Mouse (Mus musculus): Measurements from ENCODE around the gene Ctnnd1. TPM values are rescaled to one million over a fixed set of nuclear protein-coding genes. Genes with fewer than 3 reads are reported as not detected.

Ctnnd1 gene
- total and polyA plus RNA-seq, 3 experiments = 26.5 to 61.4 (median 53.4) TPM

GRCm38 (mm10) chr2:84669828-84670568, 19.4 kb upstream of the Ctnnd1 start:
- intact Hi-C loops (cut with DNase I) = loop anchor here (10.0 kb wide), 1 partner anchor 185 kb away; no protein-coding TSS in a partner anchor
- DNase-seq = no peak
- H3K27ac ChIP-seq = peak overlapping the region; percentile 88
- H3K36me3 ChIP-seq (ENCODE audit: control insufficient read depth, insufficient read depth, low read length) = peaks cover 6% of the 10 kb centered on the region; the same call in 1 of the 2 replicates
- H3K9ac ChIP-seq (ENCODE audit: low read depth, low read length) = peak overlapping the region; percentile 85
- H3K79me2 ChIP-seq (replicated peaks; ENCODE audit: control insufficient read depth, insufficient read depth, low read length) = no peaks in the 10 kb centered on the region
- TF ChIP-seq POLR2A (IDR thresholded peaks at IDR 0.05; ENCODE audit: insufficient read depth, low read depth, low read length) = no peak
- no peak for TF ChIP-seq EP300 (IDR thresholded peaks at IDR 0.05; ENCODE audit: insufficient read depth, low read depth, low read length)
- TF ChIP-seq CTCF (IDR thresholded peaks at IDR 0.05) = no peak
- 4% methylated on average over 39 of the region's 39 CpGs for WGBS
- no peaks in the 10 kb centered on the region for H3K27me3 ChIP-seq (ENCODE audit: control insufficient read depth, insufficient read depth, low read length)
- peak overlapping the region; percentile 96 for H3K4me3 ChIP-seq
- H3K4me1 ChIP-seq (ENCODE audit: control insufficient read depth, insufficient read depth, low read length) = no peaks in the 10 kb centered on the region; the same call in 1 of the 2 replicates

- Histone ChIP-seq H3K4me1 (ENCODE audit: control insufficient read depth, insufficient read depth, low read length) (no peaks in the 10 kb centered on the region; the same call in 1 of the 2 replicates), H3K27me3 (ENCODE audit: control insufficient read depth, insufficient read depth, low read length) (no peaks in the 10 kb centered on the region), H3K4me3 (no peak overlapping the region), H3K36me3 (ENCODE audit: control insufficient read depth, insufficient read depth, low read length) (peaks cover 5% of the 10 kb centered on the region; the same call in 1 of the 2 replicates), H3K27ac (peak overlapping the region; percentile 18), H3K9ac (ENCODE audit: low read depth, low read length) (peak overlapping the region; percentile 28; the same call in 1 of the 2 replicates), H3K79me2 (replicated peaks; ENCODE audit: control insufficient read depth, insufficient read depth, low read length) (no peaks in the 10 kb centered on the region)
- no peak for DNase-seq
- WGBS = 34% methylated on average over 12 of the region's 12 CpGs
- no peak for TF ChIP-seq EP300 (IDR thresholded peaks at IDR 0.05; ENCODE audit: insufficient read depth, low read depth, low read length)
- TF ChIP-seq POLR2A (IDR thresholded peaks at IDR 0.05; ENCODE audit: insufficient read depth, low read depth, low read length) = no peak
- TF ChIP-seq CTCF (IDR thresholded peaks at IDR 0.05) = no peak
- intact Hi-C loops (cut with DNase I) = loop anchor here (10.0 kb wide), 1 partner anchor 181 kb away; no protein-coding TSS in a partner anchor
Observed at GRCm38 (mm10) chr2:84666081-84666480, 15.5 kb upstream of the Ctnnd1 start.

- Histone ChIP-seq H3K4me1 (ENCODE audit: control insufficient read depth, insufficient read depth, low read length) (no peaks in the 10 kb centered on the region; the same call in 1 of the 2 replicates), H3K4me3 (no peak overlapping the region), H3K79me2 (replicated peaks; ENCODE audit: control insufficient read depth, insufficient read depth, low read length) (no peaks in the 10 kb centered on the region), H3K27me3 (ENCODE audit: control insufficient read depth, insufficient read depth, low read length) (no peaks in the 10 kb centered on the region), H3K9ac (ENCODE audit: low read depth, low read length) (no peak overlapping the region), H3K27ac (no peak overlapping the region), H3K36me3 (ENCODE audit: control insufficient read depth, insufficient read depth, low read length) (no peaks in the 10 kb centered on the region)
- 42% methylated on average over 2 of the region's 2 CpGs for WGBS
- intact Hi-C loops (cut with DNase I) = loop anchor here (10.0 kb wide), 1 partner anchor 178 kb away; no protein-coding TSS in a partner anchor
- no peak for TF ChIP-seq POLR2A (IDR thresholded peaks at IDR 0.05; ENCODE audit: insufficient read depth, low read depth, low read length)
- TF ChIP-seq CTCF (IDR thresholded peaks at IDR 0.05) = peak; percentile 79
- DNase-seq = peak; percentile 32 to 40
Observed at GRCm38 (mm10) chr2:84662866-84663265, 12.3 kb upstream of the Ctnnd1 start.

- H3K27ac ChIP-seq = no peak overlapping the region
- H3K4me3 ChIP-seq = no peak overlapping the region
- no peak overlapping the region for H3K9ac ChIP-seq (ENCODE audit: low read depth, low read length)
- no peaks in the 10 kb centered on the region for H3K79me2 ChIP-seq (replicated peaks; ENCODE audit: control insufficient read depth, insufficient read depth, low read length)
- 0 out of 2 replicates have a peak, but pooled peaks have one; percentile 9 for TF ChIP-seq EP300 (IDR thresholded peaks at IDR 0.05; ENCODE audit: insufficient read depth, low read depth, low read length)
- no peak for TF ChIP-seq POLR2A (IDR thresholded peaks at IDR 0.05; ENCODE audit: insufficient read depth, low read depth, low read length)
- TF ChIP-seq CTCF (IDR thresholded peaks at IDR 0.05) = peak; percentile 84
- H3K4me1 ChIP-seq (ENCODE audit: control insufficient read depth, insufficient read depth, low read length) = no peaks in the 10 kb centered on the region; the same call in 1 of the 2 replicates
- no peaks in the 10 kb centered on the region for H3K36me3 ChIP-seq (ENCODE audit: control insufficient read depth, insufficient read depth, low read length)
- no peak for DNase-seq
- no peaks in the 10 kb centered on the region for H3K27me3 ChIP-seq (ENCODE audit: control insufficient read depth, insufficient read depth, low read length)
- 53% methylated on average over 3 of the region's 3 CpGs for whole genome bisulfite sequencing
- intact Hi-C loops (cut with DNase I) = loop anchor here (1.0 to 10.0 kb wide), 2 partner anchors 43 to 175 kb away; no protein-coding TSS in a partner anchor
Observed at GRCm38 (mm10) chr2:84660253-84660652, 9.7 kb upstream of the Ctnnd1 start.

GRCm38 (mm10) chr2:84658806-84659205, 8.2 kb upstream of the Ctnnd1 start, which contains the start of gene Btbd18:
TSS of gene Btbd18 (plus strand) at chr2:84659079.
- Histone ChIP-seq H3K9ac (ENCODE audit: low read depth, low read length) (no peak within 1 kb of the TSS), H3K36me3 (ENCODE audit: control insufficient read depth, insufficient read depth, low read length) (no peaks in the 10 kb centered on the region), H3K79me2 (replicated peaks; ENCODE audit: control insufficient read depth, insufficient read depth, low read length) (no peaks in the 10 kb centered on the region), H3K27ac (no peak within 1 kb of the TSS), H3K4me3 (no peak within 1 kb of the TSS), H3K4me1 (ENCODE audit: control insufficient read depth, insufficient read depth, low read length) (no peaks in the 10 kb centered on the region; the same call in 1 of the 2 replicates), H3K27me3 (ENCODE audit: control insufficient read depth, insufficient read depth, low read length) (no peaks in the 10 kb centered on the region)
- no peak for DNase-seq
- 92% methylated on average over 32 of the region's 32 CpGs for WGBS
- TF ChIP-seq POLR2A (IDR thresholded peaks at IDR 0.05; ENCODE audit: insufficient read depth, low read depth, low read length) = no peak
- TF ChIP-seq EP300 (IDR thresholded peaks at IDR 0.05; ENCODE audit: insufficient read depth, low read depth, low read length) = no peak
- no peak for TF ChIP-seq CTCF (IDR thresholded peaks at IDR 0.05)
- intact Hi-C loops (cut with DNase I) = loop anchor here (2.0 kb wide), 1 partner anchor 202 kb away; no protein-coding TSS in a partner anchor

- no peak overlapping the region for H3K9ac ChIP-seq (ENCODE audit: low read depth, low read length)
- H3K36me3 ChIP-seq (ENCODE audit: control insufficient read depth, insufficient read depth, low read length) = no peaks in the 10 kb centered on the region
- DNase-seq = no peak
- TF ChIP-seq CTCF (IDR thresholded peaks at IDR 0.05) (no peak), POLR2A (IDR thresholded peaks at IDR 0.05; ENCODE audit: insufficient read depth, low read depth, low read length) (no peak), EP300 (IDR thresholded peaks at IDR 0.05; ENCODE audit: insufficient read depth, low read depth, low read length) (no peak)
- 56% methylated on average over 1 of the region's 1 CpGs for WGBS
- H3K27ac ChIP-seq = no peak overlapping the region
- H3K27me3 ChIP-seq (ENCODE audit: control insufficient read depth, insufficient read depth, low read length) = no peaks in the 10 kb centered on the region
- no peaks in the 10 kb centered on the region; the same call in 1 of the 2 replicates for H3K4me1 ChIP-seq (ENCODE audit: control insufficient read depth, insufficient read depth, low read length)
- intact Hi-C loops (cut with DNase I) = no loop called here
- H3K4me3 ChIP-seq = no peak overlapping the region
- no peaks in the 10 kb centered on the region for H3K79me2 ChIP-seq (replicated peaks; ENCODE audit: control insufficient read depth, insufficient read depth, low read length)
Observed at GRCm38 (mm10) chr2:84655864-84656263, 5.3 kb upstream of the Ctnnd1 start.
